Mouse (Mus musculus) heart, embryonic 14.5 days (tissue): ENCODE data around the gene Slco4a1. TPM values are rescaled to one million over a fixed set of nuclear protein-coding genes. Genes with fewer than 3 reads are reported as not detected.

ENCODE experiments used
- ATAC-seq: fragments of 200-750 bp; cut with Nextera tagmentation; 2 replicates; pipeline ENCODE4 v1.8.0; 2017; ENCODE audit warnings: low read depth, moderate TSS enrichment; ENCODE audit not compliant: insufficient number of reproducible peaks, insufficient read depth, low FRiP score
- H3K27ac ChIP-seq, 2 experiments: fragments of 200-500 bp in 1 of 2; fragments of 300-500 bp in 1 of 2; sonication (generic) in 1 of 2; replicated peaks in 1 of 2; 2 replicates each; pipeline ENCODE4 v1.5.1; 2012 to 2014; ENCODE audit warnings: low read depth in 2 of 2, low read length in 2 of 2, control low read depth in 1 of 2, mild to moderate bottlenecking in 1 of 2, mixed read lengths in 1 of 2; ENCODE audit not compliant: control insufficient read depth in 1 of 2, insufficient read depth in 1 of 2
- H3K27me3 ChIP-seq: fragments of 300-500 bp; sonication (generic); 2 replicates; pipeline ENCODE4 v1.6.1; 2014; ENCODE audit warnings: mild to moderate bottlenecking, low read length, control low read depth; ENCODE audit not compliant: control insufficient read depth, insufficient read depth
- H3K36me3 ChIP-seq: fragments of 300-500 bp; sonication (generic); 2 replicates; pipeline ENCODE4 v1.6.1; 2014; ENCODE audit warnings: mild to moderate bottlenecking, control low read depth, low read length, mixed read lengths; ENCODE audit not compliant: control insufficient read depth, insufficient read depth
- H3K4me1 ChIP-seq, 2 experiments: fragments of 200-500 bp in 1 of 2; fragments of 300-500 bp in 1 of 2; sonication (generic) in 1 of 2; 2 replicates each; pipeline ENCODE4 v1.6.1; 2012 to 2014; ENCODE audit warnings: low read length in 2 of 2, control low read depth in 1 of 2, mixed read lengths in 1 of 2; ENCODE audit not compliant: control insufficient read depth in 2 of 2, insufficient read depth in 2 of 2
- H3K4me2 ChIP-seq: fragments of 300-500 bp; sonication (generic); 2 replicates; pipeline ENCODE4 v1.6.1; 2014; ENCODE audit warnings: mild to moderate bottlenecking, low read length
- H3K4me3 ChIP-seq, 2 experiments: fragments of 200-500 bp in 1 of 2; fragments of 300-500 bp in 1 of 2; sonication (generic) in 1 of 2; 2 replicates each; pipeline ENCODE4 v1.5.1; 2012 to 2014; ENCODE audit warnings: low read length in 2 of 2, mild to moderate bottlenecking in 2 of 2, control low read depth in 1 of 2, low read depth in 1 of 2, moderate library complexity in 1 of 2; ENCODE audit not compliant: control insufficient read depth in 1 of 2, insufficient read depth in 1 of 2
- H3K9ac ChIP-seq: fragments of 300-500 bp; sonication (generic); 2 replicates; pipeline ENCODE4 v1.6.1; 2014; ENCODE audit warnings: mild to moderate bottlenecking, low read length
- H3K9me3 ChIP-seq: fragments of 300-500 bp; sonication (generic); 2 replicates; pipeline ENCODE4 v1.6.1; 2016; ENCODE audit warnings: low read length, control low read depth; ENCODE audit not compliant: control insufficient read depth
- WGBS: fragments of 180-500 bp; shearing (Covaris S2); extraction: QIAGEN DNeasy Blood & Tissue Kit; methylation state at CpG from one replicate; pipeline ENCODE4 v1.1.7; 2014; 5-methylcytosine and 5-hydroxymethylcytosine counted together
- polyA plus RNA-seq: library from polyadenylated mRNA; unstranded; fragments of >200 nt; fragmentation: Nextera tagmentation; extraction: Ambion mirVana; gene quantifications from 2 replicates; pipeline ENCODE4 v1.2.1, GENCODE M21; 2014

Gene Slco4a1
- polyA plus RNA-seq, 1 experiment from 2014 or later = 0.26 TPM

GRCm38 (mm10) chr2:180425115-180425514 is 30.9 kb upstream of the Slco4a1 start:
- ATAC-seq = no peak
- Histone ChIP-seq H3K27ac (no peak overlapping the region), H3K9me3 (no peaks in the 10 kb centered on the region), H3K27me3 (peaks cover 3% of the 10 kb centered on the region; the same call in 1 of the 2 replicates), H3K4me1 (peaks cover 2 to 16% of the 10 kb centered on the region in 2 experiments; a peak in 3 of 4 replicates), H3K4me2 (no peak overlapping the region), H3K4me3 (no peak overlapping the region), H3K36me3 (no peaks in the 10 kb centered on the region), H3K9ac (no peak overlapping the region)
- 38% methylated on average over 2 of the region's 2 CpGs for WGBS

- H3K4me3 ChIP-seq = no peak overlapping the region
- H3K4me1 ChIP-seq = peaks cover 2 to 16% of the 10 kb centered on the region in 2 experiments; a peak in 3 of 4 replicates
- ATAC-seq = no peak
- no peak overlapping the region for H3K27ac ChIP-seq
- no peak overlapping the region for H3K4me2 ChIP-seq
- H3K27me3 ChIP-seq = peaks cover 3% of the 10 kb centered on the region; the same call in 1 of the 2 replicates
- no peaks in the 10 kb centered on the region for H3K9me3 ChIP-seq
- H3K36me3 ChIP-seq = no peaks in the 10 kb centered on the region
- H3K9ac ChIP-seq = no peak overlapping the region
- 51% methylated on average over 8 of the region's 8 CpGs for WGBS
Measured at GRCm38 (mm10) chr2:180427073-180427472, 29.0 kb upstream of the Slco4a1 start.

- no peaks in the 10 kb centered on the region for H3K36me3 ChIP-seq
- H3K9me3 ChIP-seq = no peaks in the 10 kb centered on the region
- H3K27me3 ChIP-seq = peaks cover 3% of the 10 kb centered on the region; the same call in 1 of the 2 replicates
- no peak overlapping the region for H3K4me3 ChIP-seq
- no peak overlapping the region for H3K9ac ChIP-seq
- no peak for ATAC-seq
- 18% methylated on average over 2 of the region's 2 CpGs for WGBS
- no peak overlapping the region for H3K4me2 ChIP-seq
- no peak overlapping the region for H3K27ac ChIP-seq
- H3K4me1 ChIP-seq = peaks cover 2 to 16% of the 10 kb centered on the region in 2 experiments; a peak in 3 of 4 replicates
Measured at GRCm38 (mm10) chr2:180428331-180428730, 27.7 kb upstream of the Slco4a1 start.

- Histone ChIP-seq H3K27ac (no peak overlapping the region), H3K36me3 (no peaks in the 10 kb centered on the region), H3K27me3 (no peaks in the 10 kb centered on the region; the same call in 1 of the 2 replicates), H3K4me1 (peaks cover 5 to 20% of the 10 kb centered on the region in 2 experiments; a peak in 3 of 4 replicates), H3K4me2 (no peak overlapping the region), H3K9ac (no peak overlapping the region), H3K9me3 (no peaks in the 10 kb centered on the region), H3K4me3 (no peak overlapping the region)
- ATAC-seq = no peak
- 74% methylated on average over 11 of the region's 11 CpGs for WGBS
Measured at GRCm38 (mm10) chr2:180430648-180431047, 25.4 kb upstream of the Slco4a1 start.

DNA sequence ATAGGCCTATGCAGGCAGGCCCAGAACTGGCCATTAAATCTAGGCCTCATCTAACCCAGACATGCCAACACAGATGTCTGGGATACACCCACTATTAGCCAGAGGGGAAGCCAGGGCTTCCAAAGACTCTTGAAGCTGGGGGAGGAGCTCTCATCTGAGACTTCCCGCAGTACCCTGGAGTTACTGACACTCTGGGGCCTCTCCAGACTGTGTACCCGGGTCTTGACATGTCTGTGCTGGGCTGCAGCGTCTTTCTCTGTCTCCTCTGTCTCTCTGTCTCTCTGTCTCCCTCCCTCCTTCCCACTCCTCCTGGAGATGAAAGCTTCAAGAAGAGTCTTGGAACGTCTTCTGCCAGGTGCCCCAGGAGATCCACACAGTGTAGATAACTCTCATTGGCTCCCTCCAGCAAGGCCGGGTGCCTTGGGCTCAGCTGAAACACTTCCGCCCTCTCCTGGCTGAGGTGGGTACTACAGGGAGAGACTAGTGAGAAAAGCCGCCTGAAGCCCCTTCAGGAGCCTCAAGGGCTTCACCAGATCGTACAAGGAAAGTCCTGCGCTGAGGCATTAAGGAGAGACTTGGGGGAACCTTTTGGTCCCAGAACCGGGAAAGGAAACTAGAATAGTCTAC is 23.9 kb upstream of the Slco4a1 start:
- Histone ChIP-seq H3K9me3 (no peaks in the 10 kb centered on the region), H3K27me3 (no peaks in the 10 kb centered on the region), H3K4me1 (peaks cover 9 to 17% of the 10 kb centered on the region in 2 experiments; a peak in 3 of 4 replicates), H3K9ac (no peak overlapping the region), H3K4me3 (no peak overlapping the region), H3K27ac (no peak overlapping the region), H3K4me2 (no peak overlapping the region), H3K36me3 (no peaks in the 10 kb centered on the region)
- WGBS = 23% methylated on average over 10 of the region's 10 CpGs
- no peak; the same call in 1 of the 2 replicates for ATAC-seq

- ATAC-seq = no peak
- 64% methylated on average over 10 of the region's 10 CpGs for WGBS
- Histone ChIP-seq H3K4me3 (no peak overlapping the region), H3K9ac (no peak overlapping the region), H3K9me3 (no peaks in the 10 kb centered on the region), H3K27me3 (no peaks in the 10 kb centered on the region), H3K4me1 (peaks cover 10 to 14% of the 10 kb centered on the region in 2 experiments; a peak in 3 of 4 replicates), H3K4me2 (no peak overlapping the region), H3K27ac (no peak overlapping the region), H3K36me3 (no peaks in the 10 kb centered on the region)
Measured at GRCm38 (mm10) chr2:180432751-180433150, 23.3 kb upstream of the Slco4a1 start.

DNA sequence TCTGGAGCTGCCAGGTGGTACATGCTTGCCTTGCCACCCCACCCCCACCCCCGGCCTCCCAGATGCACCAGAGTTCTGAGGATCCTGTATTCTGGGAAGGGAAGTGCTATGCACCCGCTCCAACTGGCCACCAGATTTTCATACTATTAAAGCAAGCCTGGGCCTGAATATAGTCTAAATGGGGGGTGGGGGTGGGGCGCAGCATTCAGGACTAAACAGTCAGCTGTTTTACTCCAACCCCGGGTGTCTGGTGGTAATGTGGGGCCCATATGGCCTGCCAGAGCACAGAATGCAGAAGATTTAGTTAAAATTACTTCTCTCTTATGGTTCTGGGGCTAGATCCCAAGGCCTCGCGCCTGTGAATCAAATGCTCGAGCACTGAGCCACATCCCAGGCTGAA is 22.7 kb upstream of the Slco4a1 start:
- Histone ChIP-seq H3K9me3 (no peaks in the 10 kb centered on the region), H3K4me3 (no peak overlapping the region), H3K4me1 (peaks cover 10 to 12% of the 10 kb centered on the region in 2 experiments; a peak in 3 of 4 replicates), H3K27ac (no peak overlapping the region), H3K36me3 (no peaks in the 10 kb centered on the region), H3K4me2 (no peak overlapping the region), H3K27me3 (no peaks in the 10 kb centered on the region), H3K9ac (no peak overlapping the region)
- 86% methylated on average over 7 of the region's 7 CpGs for WGBS
- no peak for ATAC-seq
